Mouse (Mus musculus) neural tube, embryonic 14.5 days (tissue): ENCODE results near the gene Commd7. TPM values are rescaled to one million over a fixed set of nuclear protein-coding genes. Genes with fewer than 3 reads are reported as not detected.
"Not testable (repeated sequence)": the region's sequence is repeated elsewhere in the genome, so short reads cannot be mapped to it uniquely, and the experiment has no call there.

Source experiments
- ATAC-seq: fragments of 200-750 bp; cut with Nextera tagmentation; 2 replicates; pipeline ENCODE4 v1.8.0; 2017; ENCODE audit warnings: low read depth, mild to moderate bottlenecking, moderate TSS enrichment, moderate library complexity
- H3K27ac ChIP-seq: fragments of 300-500 bp; sonication (generic); 2 replicates; pipeline ENCODE4 v1.5.1; 2014; ENCODE audit warnings: low read depth, mild to moderate bottlenecking, control low read depth, low read length, moderate library complexity, mixed read lengths
- H3K27me3 ChIP-seq: fragments of 300-500 bp; sonication (generic); 2 replicates; pipeline ENCODE4 v1.6.1; 2014; ENCODE audit warnings: low read length; ENCODE audit not compliant: control insufficient read depth, insufficient read depth
- H3K36me3 ChIP-seq: fragments of 300-500 bp; sonication (generic); 2 replicates; pipeline ENCODE4 v1.6.1; 2014; ENCODE audit warnings: low read length, mixed read lengths; ENCODE audit not compliant: control insufficient read depth, insufficient read depth
- H3K4me1 ChIP-seq: fragments of 300-500 bp; sonication (generic); 2 replicates; pipeline ENCODE4 v1.6.1; 2014; ENCODE audit warnings: low read length; ENCODE audit not compliant: control insufficient read depth, insufficient read depth
- H3K4me2 ChIP-seq: fragments of 300-500 bp; sonication (generic); 2 replicates; pipeline ENCODE4 v1.6.1; 2014; ENCODE audit warnings: mild to moderate bottlenecking, low read depth, low read length, control low read depth
- H3K4me3 ChIP-seq: fragments of 300-500 bp; sonication (generic); 2 replicates; pipeline ENCODE4 v1.5.1; 2014; ENCODE audit warnings: low read depth, low read length, control low read depth, mixed read lengths
- H3K9ac ChIP-seq: fragments of 300-500 bp; sonication (generic); replicated peaks from 2 replicates; pipeline ENCODE4 v1.6.1; 2014; ENCODE audit warnings: low read depth, mild to moderate bottlenecking, control low read depth, low read length, mixed read lengths
- H3K9me3 ChIP-seq: fragments of 300-500 bp; sonication (generic); 2 replicates; pipeline ENCODE4 v1.6.1; 2016; ENCODE audit warnings: low read length; ENCODE audit not compliant: control insufficient read depth
- WGBS: fragments of 180-500 bp; shearing (Covaris S2); extraction: QIAGEN DNeasy Blood & Tissue Kit; methylation state at CpG from one replicate; pipeline ENCODE4 v1.1.7; 2014; 5-methylcytosine and 5-hydroxymethylcytosine counted together
- polyA plus RNA-seq: library from polyadenylated mRNA; unstranded; fragments of >200 nt; fragmentation: Nextera tagmentation; extraction: Ambion mirVana; gene quantifications from 2 replicates; pipeline ENCODE4 v1.2.1, GENCODE M21; 2014

The Commd7 gene
- polyA plus RNA-seq, 1 experiment from 2014 or later, result 77.3 TPM

DNA sequence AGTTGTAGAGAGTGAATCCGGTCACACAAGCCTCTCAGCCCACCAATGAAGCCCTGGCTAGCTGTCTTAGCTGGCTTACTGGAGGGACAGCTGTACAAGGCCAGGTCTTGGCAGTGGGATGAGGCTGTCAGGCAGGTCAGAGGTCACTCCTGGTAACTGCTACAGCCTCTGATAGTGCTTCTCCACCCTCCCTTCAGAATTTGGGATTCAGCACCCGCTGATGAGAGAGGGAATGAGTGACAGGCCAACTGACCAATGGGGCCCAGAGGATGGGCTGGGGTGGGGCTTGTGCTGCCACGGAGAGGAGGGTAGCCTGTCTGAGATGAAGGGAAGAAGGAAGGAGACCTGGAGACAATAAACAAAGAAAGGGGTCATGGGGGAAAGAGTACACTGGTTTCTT, 28.0 kb upstream of the Commd7 start:
- no peak overlapping the region for H3K9ac ChIP-seq

GRCm38 (mm10) chr2:153657659-153658058, 25.1 kb upstream of the Commd7 start:
- not testable (repeated sequence) for H3K9me3 ChIP-seq, H3K4me3 ChIP-seq, H3K9ac ChIP-seq, H3K4me1 ChIP-seq, H3K4me2 ChIP-seq, H3K36me3 ChIP-seq, H3K27me3 ChIP-seq, H3K27ac ChIP-seq, ATAC-seq
- WGBS, result 90% methylated on average over 5 of the region's 8 CpGs

More for the DNA sequence above, 28.0 kb upstream of the Commd7 start:
- WGBS, result 50% methylated on average over 3 of the region's 3 CpGs
- H3K4me2 ChIP-seq, result no peak overlapping the region
- H3K27me3 ChIP-seq, result no peaks in the 10 kb centered on the region
- no peak overlapping the region for H3K4me3 ChIP-seq
- H3K4me1 ChIP-seq, result no peaks in the 10 kb centered on the region
- H3K27ac ChIP-seq, result no peak overlapping the region
- H3K9me3 ChIP-seq, result no peaks in the 10 kb centered on the region
- no peak for ATAC-seq
- H3K36me3 ChIP-seq, result no peaks in the 10 kb centered on the region

DNA sequence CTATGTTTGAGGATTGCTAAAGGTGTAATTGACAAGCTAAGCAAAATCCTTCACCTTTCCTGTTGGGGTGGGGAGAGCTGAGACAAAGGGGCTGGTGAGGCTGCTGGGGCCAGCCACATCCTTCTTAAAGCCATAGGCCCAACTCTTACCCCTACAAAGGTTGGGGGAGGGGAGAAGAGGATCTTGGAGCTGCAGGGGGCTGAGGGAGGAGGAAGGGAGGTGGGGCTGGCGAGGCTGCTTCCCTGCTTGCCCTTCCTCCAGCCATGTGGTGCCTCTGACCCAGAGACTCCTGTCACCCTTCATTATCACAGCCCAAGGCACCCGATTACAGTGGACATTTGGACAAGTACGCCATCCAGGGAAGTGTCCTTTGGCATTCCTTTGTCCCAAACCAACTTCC, 19.1 kb upstream of the Commd7 start:
- H3K4me1 ChIP-seq, result 0 out of 2 replicates have a peak, but pooled peaks cover 3% of the 10 kb centered on the region
- no peaks in the 10 kb centered on the region for H3K36me3 ChIP-seq
- no peak overlapping the region for H3K27ac ChIP-seq
- no peaks in the 10 kb centered on the region for H3K9me3 ChIP-seq
- H3K4me3 ChIP-seq, result no peak overlapping the region
- no peak overlapping the region for H3K9ac ChIP-seq
- WGBS, result 33% methylated on average over 3 of the region's 3 CpGs
- 0 out of 2 replicates have a peak, but pooled peaks cover 3% of the 10 kb centered on the region for H3K27me3 ChIP-seq
- no peak for ATAC-seq
- no peak overlapping the region for H3K4me2 ChIP-seq

DNA sequence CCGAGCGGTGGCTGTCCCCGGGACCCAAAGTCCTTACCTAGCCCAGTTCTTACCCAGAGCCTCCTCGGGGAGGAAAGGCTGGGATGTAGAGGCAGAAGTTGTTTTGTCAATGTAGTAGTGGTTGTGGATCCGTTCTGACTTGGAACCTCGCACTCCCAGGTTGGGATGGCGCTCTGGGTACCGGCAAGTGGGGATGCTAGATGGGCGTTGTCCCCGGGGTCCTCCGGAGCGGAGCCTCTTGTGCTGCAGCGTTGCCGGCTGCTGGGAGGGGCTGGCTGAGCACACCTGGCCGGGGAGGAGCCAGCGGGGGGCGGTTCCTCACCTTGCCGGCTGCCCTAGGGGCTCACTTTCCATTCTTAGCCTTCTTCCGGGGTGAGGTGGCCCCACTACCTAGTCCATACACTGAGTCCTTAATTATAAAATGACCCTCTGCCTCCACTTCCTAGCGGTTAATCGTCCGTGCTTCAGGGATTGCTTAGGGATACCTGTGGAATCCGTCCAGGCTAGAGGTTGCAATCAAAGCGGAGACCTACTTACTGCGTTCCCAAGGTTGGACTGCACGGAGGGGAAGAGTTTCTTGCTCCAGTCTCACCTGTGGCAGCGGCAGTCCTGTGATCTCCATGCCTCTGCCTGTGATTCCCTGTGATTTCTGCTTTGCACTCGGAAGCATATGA, 17.6 kb upstream of the Commd7 start:
- Histone ChIP-seq H3K4me3 (peak overlapping the region; percentile 78), H3K9ac (peak overlapping the region; percentile 78), H3K4me1 (0 out of 2 replicates have a peak, but pooled peaks cover 3% of the 10 kb centered on the region), H3K4me2 (peak overlapping the region; percentile 95), H3K36me3 (no peaks in the 10 kb centered on the region), H3K9me3 (no peaks in the 10 kb centered on the region), H3K27me3 (0 out of 2 replicates have a peak, but pooled peaks cover 3% of the 10 kb centered on the region), H3K27ac (no peak overlapping the region)
- peak; percentile 22 for ATAC-seq
- WGBS, result 2% methylated on average over 28 of the region's 28 CpGs

GRCm38 (mm10) chr2:153649298-153650013, 16.9 kb upstream of the Commd7 start, which contains the start of gene Dnmt3b:
Gene Dnmt3b, plus strand, starts transcription at chr2:153649450.
- H3K4me1 ChIP-seq, result 0 out of 2 replicates have a peak, but pooled peaks cover 3% of the 10 kb centered on the region
- peak within 1 kb of the TSS; percentile 78 for H3K9ac ChIP-seq
- 0 out of 2 replicates have a peak, but pooled peaks cover 3% of the 10 kb centered on the region for H3K27me3 ChIP-seq
- under 1% methylated on average over 65 of the region's 93 CpGs for WGBS
- ATAC-seq, result peak; percentile 91
- peak within 1 kb of the TSS; percentile 78 for H3K4me3 ChIP-seq
- no peaks in the 10 kb centered on the region for H3K9me3 ChIP-seq
- peak within 1 kb of the TSS; percentile 95 for H3K4me2 ChIP-seq
- 0 out of 2 replicates have a peak within 1 kb of the TSS, but pooled peaks have one; percentile 10 for H3K27ac ChIP-seq
- H3K36me3 ChIP-seq, result no peaks in the 10 kb centered on the region

DNA sequence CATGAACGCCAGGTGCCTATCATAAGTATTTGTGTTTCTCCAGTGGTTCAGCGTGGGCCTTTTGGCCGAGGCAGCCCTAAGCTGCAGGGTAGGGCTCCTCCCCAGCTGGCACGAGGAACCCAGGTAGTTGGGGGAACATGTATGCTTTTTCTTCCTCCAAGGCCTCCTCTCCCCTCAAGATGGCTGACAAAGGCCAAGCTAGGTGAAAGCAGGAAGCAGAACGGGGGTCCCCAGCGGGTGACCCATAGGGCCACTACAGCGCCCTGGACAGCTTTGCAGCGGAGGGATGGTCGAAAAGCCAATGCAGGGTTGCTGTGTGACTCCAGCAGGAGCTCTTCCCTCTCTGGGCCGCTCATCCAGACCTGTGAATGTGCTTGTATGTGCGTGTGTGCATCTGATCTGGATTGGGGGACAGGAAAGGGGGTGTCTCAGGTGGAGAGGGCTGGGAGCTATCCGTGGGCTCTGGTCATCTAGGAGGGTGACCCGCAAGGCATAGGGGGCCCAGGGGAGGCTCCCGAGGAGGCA, 16.3 kb upstream of the Commd7 start:
- no peak for ATAC-seq
- H3K4me3 ChIP-seq, result peak overlapping the region; percentile 78
- 0 out of 2 replicates have a peak overlapping the region, but pooled peaks have one; percentile 10 for H3K27ac ChIP-seq
- H3K4me2 ChIP-seq, result peak overlapping the region; percentile 95
- 19% methylated on average over 14 of the region's 14 CpGs for WGBS
- H3K27me3 ChIP-seq, result 0 out of 2 replicates have a peak, but pooled peaks cover 3% of the 10 kb centered on the region
- 0 out of 2 replicates have a peak, but pooled peaks cover 3% of the 10 kb centered on the region for H3K4me1 ChIP-seq
- H3K36me3 ChIP-seq, result no peaks in the 10 kb centered on the region
- no peaks in the 10 kb centered on the region for H3K9me3 ChIP-seq
- peak overlapping the region; percentile 78 for H3K9ac ChIP-seq

GRCm38 (mm10) chr2:153642999-153643398, 10.4 kb upstream of the Commd7 start:
- Histone ChIP-seq H3K27me3 (no peaks in the 10 kb centered on the region), H3K4me3 (no peak overlapping the region), H3K4me2 (no peak overlapping the region), H3K9ac (no peak overlapping the region), H3K4me1 (no peaks in the 10 kb centered on the region), H3K27ac (no peak overlapping the region), H3K36me3 (no peaks in the 10 kb centered on the region), H3K9me3 (no peaks in the 10 kb centered on the region)
- ATAC-seq, result no peak
- WGBS, result 12% methylated on average over 6 of the region's 6 CpGs

DNA sequence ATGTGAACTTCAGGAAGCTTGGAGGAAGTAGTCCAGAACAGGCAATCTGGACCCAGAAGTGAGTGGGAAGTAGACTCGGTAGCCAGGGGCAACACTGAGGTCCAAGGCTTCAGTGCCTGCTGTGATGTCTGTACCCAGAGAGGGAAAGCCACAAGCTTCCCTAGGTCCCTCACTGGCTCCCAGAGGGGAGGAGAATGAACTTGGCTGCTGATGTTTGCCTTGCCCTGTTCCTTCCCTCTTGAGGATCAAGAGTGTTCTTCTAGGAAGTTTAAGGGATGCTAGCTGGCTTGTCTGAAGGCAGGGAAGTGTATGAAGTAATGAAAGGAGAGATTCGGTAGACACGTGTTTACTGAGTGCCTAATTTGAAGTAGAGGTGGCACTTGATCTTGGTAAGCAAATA, 9.9 kb upstream of the Commd7 start:
- Histone ChIP-seq H3K9ac (no peak overlapping the region), H3K4me3 (no peak overlapping the region), H3K4me1 (no peaks in the 10 kb centered on the region), H3K27me3 (no peaks in the 10 kb centered on the region), H3K4me2 (no peak overlapping the region), H3K9me3 (no peaks in the 10 kb centered on the region), H3K27ac (no peak overlapping the region), H3K36me3 (no peaks in the 10 kb centered on the region)
- WGBS, result 8% methylated on average over 3 of the region's 3 CpGs
- ATAC-seq, result no peak
